Mouse (Mus musculus) midbrain, embryonic 14.5 days (tissue): ENCODE data around the gene Sec61a2. TPM values are rescaled to one million over a fixed set of nuclear protein-coding genes. Genes with fewer than 3 reads are reported as not detected.

Experiments
- ATAC-seq: fragments of 200-750 bp; cut with Nextera tagmentation; 2 replicates; pipeline ENCODE4 v1.8.0; 2017; ENCODE audit warnings: moderate number of reproducible peaks, moderate library complexity; ENCODE audit not compliant: low FRiP score, low TSS enrichment
- DNase-seq: peaks from one replicate; pipeline ENCODE4 v3.0.0-alpha.2; 2015
- H3K27ac ChIP-seq: fragments of 300-500 bp; sonication (generic); replicated peaks from 2 replicates; pipeline ENCODE4 v1.5.1; 2014; ENCODE audit warnings: mild to moderate bottlenecking, low read depth, low read length, moderate library complexity
- H3K27me3 ChIP-seq: fragments of 300-500 bp; sonication (generic); 2 replicates; pipeline ENCODE4 v1.6.1; 2014; ENCODE audit warnings: low read length, control low read depth, mixed read lengths; ENCODE audit not compliant: control insufficient read depth, insufficient read depth
- H3K36me3 ChIP-seq: fragments of 300-500 bp; sonication (generic); 2 replicates; pipeline ENCODE4 v1.6.1; 2014; ENCODE audit warnings: low read length, control low read depth; ENCODE audit not compliant: control insufficient read depth, insufficient read depth
- H3K4me1 ChIP-seq: fragments of 300-500 bp; sonication (generic); 2 replicates; pipeline ENCODE4 v1.6.1; 2014; ENCODE audit warnings: mild to moderate bottlenecking, antibody characterized with exemption, low read length, control low read depth; ENCODE audit not compliant: control insufficient read depth, insufficient read depth
- H3K4me2 ChIP-seq: fragments of 300-500 bp; sonication (generic); 2 replicates; pipeline ENCODE4 v1.6.1; 2014; ENCODE audit warnings: mild to moderate bottlenecking, low read length, moderate library complexity
- H3K4me3 ChIP-seq: fragments of 300-500 bp; sonication (generic); replicated peaks from 2 replicates; pipeline ENCODE4 v1.5.1; 2014; ENCODE audit warnings: low read depth, low read length
- H3K9ac ChIP-seq: fragments of 300-500 bp; sonication (generic); replicated peaks from 2 replicates; pipeline ENCODE4 v1.6.1; 2014; ENCODE audit warnings: mild to moderate bottlenecking, low read length, moderate library complexity
- H3K9me3 ChIP-seq: fragments of 300-500 bp; sonication (generic); 2 replicates; pipeline ENCODE4 v1.6.1; 2016; ENCODE audit warnings: low read length, control low read depth, mixed read lengths; ENCODE audit not compliant: control insufficient read depth
- WGBS: fragments of 180-500 bp; shearing (Covaris S2); extraction: QIAGEN DNeasy Blood & Tissue Kit; methylation state at CpG from one replicate; pipeline ENCODE4 v1.1.7; 2014; 5-methylcytosine and 5-hydroxymethylcytosine counted together
- polyA plus RNA-seq: library from polyadenylated mRNA; unstranded; fragments of >200 nt; fragmentation: Nextera tagmentation; extraction: Ambion mirVana; gene quantifications from 2 replicates; pipeline ENCODE4 v1.2.1, GENCODE M21; 2014

The Sec61a2 gene
- 96.0 and 102 TPM in 2 replicates for polyA plus RNA-seq

- Histone ChIP-seq H3K36me3 (peaks cover 32% of the 10 kb centered on the region), H3K27me3 (no peaks in the 10 kb centered on the region), H3K4me3 (peak within 1 kb of the TSS; percentile 81), H3K9me3 (no peaks in the 10 kb centered on the region), H3K4me2 (peak within 1 kb of the TSS; percentile 64), H3K9ac (peak within 1 kb of the TSS; percentile 84), H3K27ac (peak within 1 kb of the TSS; percentile 82), H3K4me1 (no peaks in the 10 kb centered on the region; the same call in 1 of the 2 replicates)
- under 1% methylated on average over 62 of the region's 62 CpGs for WGBS
- DNase-seq (peak; percentile 99), ATAC-seq (peak; percentile 100)
These were observed at the start of gene Sec61a2 for GRCm38 (mm10) chr2:5894843-5895570. Gene Sec61a2 (minus strand): TSS chr2:5895432.

- H3K36me3 ChIP-seq = no peaks in the 10 kb centered on the region
- no peak for ATAC-seq
- H3K27ac ChIP-seq = no peak overlapping the region
- H3K4me1 ChIP-seq = no peaks in the 10 kb centered on the region
- DNase-seq = no peak
- H3K27me3 ChIP-seq = no peaks in the 10 kb centered on the region
- peak overlapping the region; percentile 56 for H3K4me3 ChIP-seq
- H3K4me2 ChIP-seq = peak overlapping the region; percentile 83
- 35% methylated on average over 4 of the region's 4 CpGs for WGBS
- H3K9ac ChIP-seq = no peak overlapping the region; the same call in 1 of the 2 replicates
- no peaks in the 10 kb centered on the region for H3K9me3 ChIP-seq
These were observed 47.8 kb upstream of the Sec61a2 start for GRCm38 (mm10) chr2:5943071-5943470.

GRCm38 (mm10) chr2:5942416-5943032 is 47.3 kb upstream of the Sec61a2 start, which contains the start of gene Dhtkd1:
Gene Dhtkd1 (minus strand): TSS chr2:5942792.
- Histone ChIP-seq H3K4me1 (no peaks in the 10 kb centered on the region), H3K36me3 (no peaks in the 10 kb centered on the region), H3K27ac (peak within 1 kb of the TSS; percentile 55; the same call in 1 of the 2 replicates), H3K4me2 (peak within 1 kb of the TSS; percentile 83), H3K9me3 (no peaks in the 10 kb centered on the region), H3K27me3 (no peaks in the 10 kb centered on the region), H3K9ac (peak within 1 kb of the TSS; percentile 86), H3K4me3 (peak within 1 kb of the TSS; percentile 56)
- peak; percentile 94 for ATAC-seq
- peak; percentile 85 for DNase-seq
- WGBS = 1% methylated on average over 36 of the region's 36 CpGs

- WGBS = 59% methylated on average over 11 of the region's 11 CpGs
- peak overlapping the region; percentile 86 for H3K9ac ChIP-seq
- peak overlapping the region; percentile 56 for H3K4me3 ChIP-seq
- ATAC-seq (no peak), DNase-seq (peak; percentile 2)
- H3K27me3 ChIP-seq = no peaks in the 10 kb centered on the region
- H3K4me1 ChIP-seq = no peaks in the 10 kb centered on the region
- no peaks in the 10 kb centered on the region for H3K9me3 ChIP-seq
- H3K4me2 ChIP-seq = peak overlapping the region; percentile 83
- H3K36me3 ChIP-seq = no peaks in the 10 kb centered on the region
- peak overlapping the region; percentile 55; the same call in 1 of the 2 replicates for H3K27ac ChIP-seq
These were observed 46.7 kb upstream of the Sec61a2 start for GRCm38 (mm10) chr2:5941861-5942415.

GRCm38 (mm10) chr2:5940936-5941335 is 45.7 kb upstream of the Sec61a2 start:
- Histone ChIP-seq H3K4me1 (no peaks in the 10 kb centered on the region), H3K9me3 (no peaks in the 10 kb centered on the region), H3K4me2 (no peak overlapping the region), H3K27ac (no peak overlapping the region), H3K4me3 (no peak overlapping the region), H3K27me3 (no peaks in the 10 kb centered on the region), H3K36me3 (no peaks in the 10 kb centered on the region), H3K9ac (no peak overlapping the region)
- ATAC-seq (no peak), DNase-seq (no peak)
- WGBS = 95% methylated on average over 9 of the region's 9 CpGs

GRCm38 (mm10) chr2:5939911-5940310 is 44.7 kb upstream of the Sec61a2 start:
- DNase-seq = no peak
- H3K4me3 ChIP-seq = no peak overlapping the region
- no peaks in the 10 kb centered on the region for H3K27me3 ChIP-seq
- H3K4me2 ChIP-seq = no peak overlapping the region
- H3K9ac ChIP-seq = no peak overlapping the region
- no peaks in the 10 kb centered on the region for H3K9me3 ChIP-seq
- no peak for ATAC-seq
- no peaks in the 10 kb centered on the region for H3K4me1 ChIP-seq
- 88% methylated on average over 14 of the region's 14 CpGs for WGBS
- no peak overlapping the region for H3K27ac ChIP-seq
- no peaks in the 10 kb centered on the region for H3K36me3 ChIP-seq

GRCm38 (mm10) chr2:5939319-5939718 is 44.1 kb upstream of the Sec61a2 start:
- H3K4me2 ChIP-seq = no peak overlapping the region
- H3K9me3 ChIP-seq = no peaks in the 10 kb centered on the region
- H3K36me3 ChIP-seq = no peaks in the 10 kb centered on the region
- H3K27ac ChIP-seq = no peak overlapping the region
- 95% methylated on average over 3 of the region's 3 CpGs for WGBS
- H3K9ac ChIP-seq = no peak overlapping the region
- no peaks in the 10 kb centered on the region for H3K4me1 ChIP-seq
- no peak for DNase-seq
- H3K4me3 ChIP-seq = no peak overlapping the region
- ATAC-seq = no peak
- H3K27me3 ChIP-seq = no peaks in the 10 kb centered on the region

- no peak overlapping the region for H3K4me2 ChIP-seq
- H3K27me3 ChIP-seq = no peaks in the 10 kb centered on the region
- ATAC-seq = no peak
- no peaks in the 10 kb centered on the region for H3K4me1 ChIP-seq
- WGBS = 95% methylated on average over 4 of the region's 4 CpGs
- H3K27ac ChIP-seq = no peak overlapping the region
- H3K9ac ChIP-seq = no peak overlapping the region
- no peaks in the 10 kb centered on the region for H3K36me3 ChIP-seq
- DNase-seq = no peak
- H3K4me3 ChIP-seq = no peak overlapping the region
- no peaks in the 10 kb centered on the region for H3K9me3 ChIP-seq
These were observed 41.3 kb upstream of the Sec61a2 start for GRCm38 (mm10) chr2:5936550-5936949.
